Mouse (Mus musculus): ENCODE measurements around the gene Kcnb1. TPM values are rescaled to one million over a fixed set of nuclear protein-coding genes. Genes with fewer than 3 reads are reported as not detected.

The Kcnb1 gene
- polyA plus RNA-seq, 1 experiment from 2014 or later: 1.6 TPM

- Histone ChIP-seq H3K4me3 (no peak overlapping the region), H3K9ac (no peak overlapping the region), H3K27ac (no peak overlapping the region), H3K9me3 (replicated peaks) (no peaks in the 10 kb centered on the region), H3K36me3 (no peaks in the 10 kb centered on the region), H3K27me3 (no peaks in the 10 kb centered on the region), H3K4me2 (replicated peaks) (no peak overlapping the region), H3K4me1 (0 out of 2 replicates have a peak, but pooled peaks cover 3% of the 10 kb centered on the region)
- WGBS: 78% methylated on average over 10 of the region's 10 CpGs
- ATAC-seq (ENCODE audit: low FRiP score): no peak
These were observed 71.9 kb downstream of the Kcnb1 start for GRCm38 (mm10) chr2:167118046-167118445.

DNA sequence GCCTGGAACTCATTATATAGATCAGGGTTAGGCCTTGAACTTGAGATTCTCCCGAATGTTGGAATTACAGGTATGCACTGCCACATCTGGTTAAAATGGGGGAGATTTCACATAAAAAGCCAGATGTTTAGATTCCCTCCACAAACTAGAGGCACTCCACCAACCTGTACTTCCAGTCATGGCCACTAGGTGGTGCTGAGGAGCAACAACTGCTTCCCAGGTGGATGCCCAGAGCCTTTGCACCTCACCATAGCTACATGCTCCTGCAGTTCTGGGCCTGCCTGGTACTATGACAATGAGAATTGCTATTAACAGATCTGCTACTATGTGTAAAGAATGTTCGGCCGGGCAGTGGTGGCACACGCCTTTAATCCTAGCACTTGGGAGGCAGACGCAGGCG is 77.2 kb downstream of the Kcnb1 start:
- no peaks in the 10 kb centered on the region for H3K27me3 ChIP-seq
- no peak overlapping the region for H3K4me2 ChIP-seq (replicated peaks)
- no peaks in the 10 kb centered on the region for H3K36me3 ChIP-seq
- 42% methylated on average over 6 of the region's 6 CpGs for WGBS
- no peak overlapping the region for H3K4me3 ChIP-seq
- H3K4me1 ChIP-seq: peaks cover 4% of the 10 kb centered on the region; the same call in 1 of the 2 replicates
- H3K9me3 ChIP-seq (replicated peaks): no peaks in the 10 kb centered on the region
- H3K27ac ChIP-seq: no peak overlapping the region
- ATAC-seq (ENCODE audit: low FRiP score): 0 out of 2 replicates have a peak, but pooled peaks have one; percentile 49
- H3K9ac ChIP-seq: no peak overlapping the region

DNA sequence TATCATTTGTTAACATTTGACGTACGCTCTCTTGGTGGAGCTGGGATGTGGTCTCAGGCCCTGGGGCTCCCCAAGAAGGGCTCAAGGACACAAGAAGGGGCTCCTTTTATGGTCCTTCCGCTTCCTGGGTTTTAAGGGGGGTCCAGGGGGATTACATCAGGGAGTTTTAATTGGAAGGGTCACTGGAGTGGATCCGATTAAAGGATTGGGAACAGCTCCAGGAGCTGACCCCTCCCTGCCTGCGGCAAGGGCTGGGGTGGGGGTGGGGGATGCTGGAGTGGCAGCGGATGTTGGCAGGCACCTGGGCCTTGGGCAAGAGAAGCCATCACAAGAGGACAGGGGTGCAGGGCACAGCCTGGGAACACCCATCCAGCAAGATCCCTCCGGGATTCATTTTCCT is 77.7 kb downstream of the Kcnb1 start:
- H3K9me3 ChIP-seq (replicated peaks): no peaks in the 10 kb centered on the region
- 59% methylated on average over 7 of the region's 7 CpGs for WGBS
- H3K36me3 ChIP-seq: no peaks in the 10 kb centered on the region
- no peaks in the 10 kb centered on the region for H3K27me3 ChIP-seq
- peaks cover 4% of the 10 kb centered on the region; the same call in 1 of the 2 replicates for H3K4me1 ChIP-seq
- no peak overlapping the region for H3K27ac ChIP-seq
- no peak overlapping the region for H3K4me3 ChIP-seq
- ATAC-seq (ENCODE audit: low FRiP score): no peak
- no peak overlapping the region for H3K4me2 ChIP-seq (replicated peaks)
- peak overlapping the region; percentile 13; the same call in 1 of the 2 replicates for H3K9ac ChIP-seq

DNA sequence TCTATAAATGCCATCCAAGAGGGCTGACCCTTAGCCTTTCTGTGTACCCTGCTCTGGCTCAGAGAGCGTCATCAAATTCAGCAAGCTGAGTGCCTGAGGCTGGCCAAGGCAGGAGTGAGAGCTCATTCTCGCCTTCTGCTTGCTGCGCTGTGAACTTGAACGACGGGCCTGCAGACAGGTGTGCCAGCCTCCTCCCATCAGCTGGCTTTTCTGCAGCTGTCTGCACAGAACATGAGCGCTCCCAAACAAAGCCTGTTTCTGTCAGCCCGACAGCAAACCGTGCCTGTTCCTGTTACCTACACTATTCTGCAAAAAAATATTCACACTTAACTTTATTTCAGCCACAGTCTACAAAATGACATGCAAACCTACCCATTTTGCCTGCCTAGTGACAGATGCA is 80.4 kb downstream of the Kcnb1 start:
- Histone ChIP-seq H3K4me2 (replicated peaks) (no peak overlapping the region), H3K9me3 (replicated peaks) (no peaks in the 10 kb centered on the region), H3K4me3 (no peak overlapping the region), H3K4me1 (peaks cover 4% of the 10 kb centered on the region; the same call in 1 of the 2 replicates), H3K36me3 (no peaks in the 10 kb centered on the region), H3K27me3 (no peaks in the 10 kb centered on the region), H3K9ac (no peak overlapping the region), H3K27ac (no peak overlapping the region)
- ATAC-seq (ENCODE audit: low FRiP score): no peak
- WGBS: 83% methylated on average over 8 of the region's 8 CpGs

GRCm38 (mm10) chr2:167103546-167103945 is 86.4 kb downstream of the Kcnb1 start:
- Histone ChIP-seq H3K36me3 (no peaks in the 10 kb centered on the region), H3K4me1 (no peaks in the 10 kb centered on the region), H3K9ac (no peak overlapping the region), H3K27ac (no peak overlapping the region), H3K27me3 (no peaks in the 10 kb centered on the region), H3K4me2 (replicated peaks) (no peak overlapping the region), H3K4me3 (no peak overlapping the region), H3K9me3 (replicated peaks) (no peaks in the 10 kb centered on the region)
- ATAC-seq (ENCODE audit: low FRiP score): no peak
- 80% methylated on average over 7 of the region's 7 CpGs for WGBS

DNA sequence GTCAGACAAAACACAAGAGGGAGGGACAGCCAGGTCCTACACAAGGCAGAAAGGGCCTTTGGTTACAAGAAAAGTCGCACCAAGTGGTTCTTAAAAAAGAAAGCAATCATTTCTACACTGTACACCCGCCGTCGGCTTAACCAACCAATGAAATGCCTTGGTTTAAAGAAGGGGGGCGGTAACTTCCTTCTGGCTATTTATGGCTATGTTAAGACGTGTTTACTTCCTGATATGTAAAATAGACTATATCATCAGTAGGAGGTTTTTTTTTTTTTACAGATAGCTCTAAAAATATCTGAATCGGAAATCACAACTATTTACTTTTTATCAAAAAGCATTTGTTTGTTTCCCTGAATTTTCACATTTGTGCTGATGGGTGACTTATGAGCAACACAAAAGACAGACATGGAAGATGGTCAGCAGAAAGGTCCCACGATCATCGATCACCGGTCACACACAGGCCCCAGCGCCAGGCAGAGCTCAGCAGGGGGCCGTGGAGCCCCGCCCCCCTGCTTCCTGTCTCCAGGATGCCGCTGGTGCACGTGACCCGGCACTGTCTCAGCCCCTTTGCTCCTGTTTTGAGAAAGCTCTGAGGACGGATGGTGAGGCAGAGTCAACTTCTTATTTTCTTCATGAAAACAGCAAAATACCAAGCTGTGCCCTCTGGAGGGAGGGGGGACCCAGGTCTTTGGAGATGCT is 88.1 kb downstream of the Kcnb1 start:
- WGBS: 76% methylated on average over 17 of the region's 17 CpGs
- Histone ChIP-seq H3K27ac (no peak overlapping the region), H3K4me1 (no peaks in the 10 kb centered on the region), H3K9ac (no peak overlapping the region), H3K27me3 (no peaks in the 10 kb centered on the region), H3K4me2 (replicated peaks) (no peak overlapping the region), H3K36me3 (no peaks in the 10 kb centered on the region), H3K9me3 (replicated peaks) (no peaks in the 10 kb centered on the region), H3K4me3 (no peak overlapping the region)
- no peak for ATAC-seq (ENCODE audit: low FRiP score)

GRCm38 (mm10) chr2:167094688-167095087 is 95.3 kb downstream of the Kcnb1 start:
- no peak overlapping the region for H3K9ac ChIP-seq
- ATAC-seq (ENCODE audit: low FRiP score): no peak
- H3K4me2 ChIP-seq (replicated peaks): no peak overlapping the region
- H3K4me3 ChIP-seq: no peak overlapping the region
- H3K27me3 ChIP-seq: no peaks in the 10 kb centered on the region
- no peaks in the 10 kb centered on the region for H3K36me3 ChIP-seq
- WGBS: 96% methylated on average over 4 of the region's 4 CpGs
- no peaks in the 10 kb centered on the region for H3K9me3 ChIP-seq (replicated peaks)
- H3K27ac ChIP-seq: no peak overlapping the region
- H3K4me1 ChIP-seq: no peaks in the 10 kb centered on the region

- Histone ChIP-seq H3K4me2 (replicated peaks) (no peak overlapping the region), H3K27me3 (no peaks in the 10 kb centered on the region), H3K36me3 (no peaks in the 10 kb centered on the region), H3K27ac (no peak overlapping the region), H3K9ac (no peak overlapping the region), H3K4me1 (no peaks in the 10 kb centered on the region), H3K4me3 (no peak overlapping the region), H3K9me3 (replicated peaks) (no peaks in the 10 kb centered on the region)
- 96% methylated on average over 13 of the region's 13 CpGs for WGBS
- ATAC-seq (ENCODE audit: low FRiP score): no peak
These were observed 96.6 kb downstream of the Kcnb1 start for GRCm38 (mm10) chr2:167093171-167093900.

DNA sequence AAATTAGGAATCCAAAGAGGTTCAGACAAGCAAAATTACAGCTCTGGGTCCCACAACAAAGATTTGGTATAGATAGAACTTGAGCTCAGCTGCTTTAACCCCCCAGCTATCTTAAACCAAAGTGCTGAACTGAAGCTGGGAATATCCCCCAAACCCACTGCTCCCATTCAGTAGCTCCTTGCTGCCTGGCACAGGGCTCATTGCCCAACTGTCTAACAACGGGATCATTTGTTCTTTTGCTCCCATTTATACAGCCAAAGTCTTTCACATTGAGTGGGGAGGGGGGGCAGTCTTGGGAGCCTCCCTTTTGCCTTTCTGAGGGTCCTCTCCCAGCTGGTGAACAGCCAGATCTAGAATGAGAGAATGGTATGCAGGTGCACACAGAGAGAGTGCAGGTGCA is 99.7 kb downstream of the Kcnb1 start:
- H3K9ac ChIP-seq: no peak overlapping the region
- WGBS: 79% methylated on average over 1 of the region's 1 CpGs
- no peak overlapping the region for H3K4me2 ChIP-seq (replicated peaks)
- no peak overlapping the region for H3K4me3 ChIP-seq
- no peak overlapping the region for H3K27ac ChIP-seq
- no peaks in the 10 kb centered on the region for H3K4me1 ChIP-seq
- H3K9me3 ChIP-seq (replicated peaks): no peaks in the 10 kb centered on the region
- H3K36me3 ChIP-seq: no peaks in the 10 kb centered on the region
- H3K27me3 ChIP-seq: no peaks in the 10 kb centered on the region
- no peak for ATAC-seq (ENCODE audit: low FRiP score)

GRCm38 (mm10) chr2:167086836-167087235 is 103.1 kb downstream of the Kcnb1 start:
- no peak overlapping the region for H3K4me3 ChIP-seq
- H3K4me1 ChIP-seq: peaks cover 3% of the 10 kb centered on the region
- no peak overlapping the region for H3K4me2 ChIP-seq (replicated peaks)
- H3K9me3 ChIP-seq (replicated peaks): no peaks in the 10 kb centered on the region
- 75% methylated on average over 5 of the region's 5 CpGs for WGBS
- H3K36me3 ChIP-seq: no peaks in the 10 kb centered on the region
- ATAC-seq (ENCODE audit: low FRiP score): no peak
- no peaks in the 10 kb centered on the region for H3K27me3 ChIP-seq
- H3K9ac ChIP-seq: no peak overlapping the region
- H3K27ac ChIP-seq: no peak overlapping the region

- WGBS: 62% methylated on average over 11 of the region's 11 CpGs
- H3K36me3 ChIP-seq: no peaks in the 10 kb centered on the region
- no peak overlapping the region for H3K4me3 ChIP-seq
- H3K4me1 ChIP-seq: peaks cover 8% of the 10 kb centered on the region
- no peaks in the 10 kb centered on the region for H3K9me3 ChIP-seq (replicated peaks)
- H3K27ac ChIP-seq: no peak overlapping the region
- no peak for ATAC-seq (ENCODE audit: low FRiP score)
- no peak overlapping the region for H3K9ac ChIP-seq
- H3K4me2 ChIP-seq (replicated peaks): no peak overlapping the region
- H3K27me3 ChIP-seq: no peaks in the 10 kb centered on the region
These were observed 103.9 kb downstream of the Kcnb1 start for GRCm38 (mm10) chr2:167086092-167086491.

- WGBS: 29% methylated on average over 4 of the region's 4 CpGs
- Histone ChIP-seq H3K27ac (no peak overlapping the region), H3K36me3 (no peaks in the 10 kb centered on the region), H3K4me3 (no peak overlapping the region), H3K4me1 (peaks cover 25% of the 10 kb centered on the region), H3K4me2 (replicated peaks) (no peak overlapping the region), H3K9ac (peak overlapping the region; percentile 36; the same call in 1 of the 2 replicates), H3K9me3 (replicated peaks) (no peaks in the 10 kb centered on the region), H3K27me3 (no peaks in the 10 kb centered on the region)
- peak; percentile 39; the same call in 1 of the 2 replicates for ATAC-seq (ENCODE audit: low FRiP score)
These were observed 108.3 kb downstream of the Kcnb1 start for GRCm38 (mm10) chr2:167081639-167082038.

Data from hindbrain, embryonic 12.5 days (tissue).